Mouse (Mus musculus): Measurements from ENCODE around the gene Dnm3.

Dnm3 gene

GRCm38 (mm10) chr1:162477246-162478209 is at the start of gene Dnm3:
TSS of gene Dnm3 (minus strand) at chr1:162478034.
- peak; percentile 93 for ATAC-seq (ENCODE audit: low TSS enrichment)

- no peak for ATAC-seq (ENCODE audit: low TSS enrichment)
Measured at GRCm38 (mm10) chr1:162515116-162515515, 37.3 kb upstream of the Dnm3 start.

- ATAC-seq (ENCODE audit: low TSS enrichment), result no peak
Measured at GRCm38 (mm10) chr1:162510013-162510356, 32.2 kb upstream of the Dnm3 start.

- ATAC-seq (ENCODE audit: low TSS enrichment), result peak; percentile 76
Measured at GRCm38 (mm10) chr1:162509329-162510012, 31.6 kb upstream of the Dnm3 start.

GRCm38 (mm10) chr1:162508211-162509005 is 30.6 kb upstream of the Dnm3 start:
- no peak for ATAC-seq (ENCODE audit: low TSS enrichment)

- ATAC-seq (ENCODE audit: low TSS enrichment), result peak; percentile 77
Measured at GRCm38 (mm10) chr1:162506516-162506915, 28.7 kb upstream of the Dnm3 start.

GRCm38 (mm10) chr1:162505649-162506048 is 27.8 kb upstream of the Dnm3 start:
- ATAC-seq (ENCODE audit: low TSS enrichment), result no peak

GRCm38 (mm10) chr1:162476531-162477080 is 1.2 kb downstream of the Dnm3 start:
- ATAC-seq (ENCODE audit: low TSS enrichment), result peak; percentile 35

- no peak for ATAC-seq (ENCODE audit: low TSS enrichment)
Measured at GRCm38 (mm10) chr1:162472949-162473348, 4.9 kb downstream of the Dnm3 start.

- no peak for ATAC-seq (ENCODE audit: low TSS enrichment)
Measured at GRCm38 (mm10) chr1:162471089-162471488, 6.7 kb downstream of the Dnm3 start.

GRCm38 (mm10) chr1:162469752-162470280 is 8.0 kb downstream of the Dnm3 start:
- ATAC-seq (ENCODE audit: low TSS enrichment), result no peak

GRCm38 (mm10) chr1:162463676-162464075 is 14.2 kb downstream of the Dnm3 start:
- no peak for ATAC-seq (ENCODE audit: low TSS enrichment)

GRCm38 (mm10) chr1:162458711-162459110 is 19.1 kb downstream of the Dnm3 start:
- no peak for ATAC-seq (ENCODE audit: low TSS enrichment)

- ATAC-seq (ENCODE audit: low TSS enrichment), result 0 out of 2 replicates have a peak, but pooled peaks have one; percentile 21
Measured at GRCm38 (mm10) chr1:162456861-162457260, 21.0 kb downstream of the Dnm3 start.

- ATAC-seq (ENCODE audit: low TSS enrichment), result peak; percentile 98
Measured at GRCm38 (mm10) chr1:162456406-162456805, 21.4 kb downstream of the Dnm3 start.

GRCm38 (mm10) chr1:162453578-162453977 is 24.3 kb downstream of the Dnm3 start:
- no peak for ATAC-seq (ENCODE audit: low TSS enrichment)

GRCm38 (mm10) chr1:162453030-162453429 is 24.8 kb downstream of the Dnm3 start:
- ATAC-seq (ENCODE audit: low TSS enrichment), result no peak

- no peak for ATAC-seq (ENCODE audit: low TSS enrichment)
Measured at GRCm38 (mm10) chr1:162449161-162449909, 28.5 kb downstream of the Dnm3 start.

- no peak for ATAC-seq (ENCODE audit: low TSS enrichment)
Measured at GRCm38 (mm10) chr1:162444805-162445204, 33.0 kb downstream of the Dnm3 start.

GRCm38 (mm10) chr1:162439576-162439975 is 38.3 kb downstream of the Dnm3 start:
- ATAC-seq (ENCODE audit: low TSS enrichment), result no peak

GRCm38 (mm10) chr1:162436672-162437071 is 41.2 kb downstream of the Dnm3 start:
- no peak for ATAC-seq (ENCODE audit: low TSS enrichment)
